Mouse (Mus musculus) MEL (cell line): ENCODE results near the gene Cep131. TPM values are rescaled to one million over a fixed set of nuclear protein-coding genes. Genes with fewer than 3 reads are reported as not detected.
A peak's percentile ranks its signal among the peaks of the same experiment; 100 is the strongest.

Source experiments
- DNase-seq: peaks from one replicate; pipeline ENCODE4 v3.0.0; 2011; ENCODE audit warnings: low read depth, low spot score
- H3K27ac ChIP-seq: 2 replicates; pipeline ENCODE4 v1.5.1; 2012; ENCODE audit warnings: low read depth, mild to moderate bottlenecking, control low read depth, low read length, moderate library complexity; ENCODE audit not compliant: control insufficient read depth
- H3K27me3 ChIP-seq, 2 experiments: fragments of 150-350 bp in 1 of 2; sonication (generic) in 1 of 2; 2 replicates each; pipeline ENCODE4 v1.6.1; 2012; ENCODE audit warnings: low read length in 2 of 2, mild to moderate bottlenecking in 2 of 2, improper control_type of control experiment in 1 of 2, moderate library complexity in 1 of 2; ENCODE audit not compliant: insufficient read depth in 2 of 2, control insufficient read depth in 1 of 2
- H3K36me3 ChIP-seq, 2 experiments: 2 replicates each; pipeline ENCODE4 v1.6.1; 2012 to 2014; ENCODE audit warnings: low read length in 2 of 2, improper control_type of control experiment in 1 of 2, inconsistent platforms in 1 of 2, mild to moderate bottlenecking in 1 of 2; ENCODE audit not compliant: insufficient read depth in 2 of 2, control insufficient read depth in 1 of 2
- H3K4me1 ChIP-seq, 2 experiments: fragments of 150-350 bp in 1 of 2; sonication (generic) in 1 of 2; 2 replicates each; pipeline ENCODE4 v1.6.1; 2012; ENCODE audit warnings: low read length in 2 of 2, improper control_type of control experiment in 1 of 2, mild to moderate bottlenecking in 1 of 2; ENCODE audit not compliant: insufficient read depth in 2 of 2, control insufficient read depth in 1 of 2
- H3K4me3 ChIP-seq, 2 experiments: fragments of 150-350 bp in 1 of 2; sonication (generic) in 1 of 2; 2 replicates each; pipeline ENCODE4 v1.5.1; 2012; ENCODE audit warnings: low read depth in 2 of 2, low read length in 2 of 2, mild to moderate bottlenecking in 2 of 2, moderate library complexity in 2 of 2, control low read depth in 1 of 2, improper control_type of control experiment in 1 of 2; ENCODE audit not compliant: control insufficient read depth in 1 of 2, insufficient read depth in 1 of 2
- H3K79me2 ChIP-seq: 2 replicates; pipeline ENCODE4 v1.6.1; 2012; ENCODE audit warnings: mild to moderate bottlenecking, low read length, moderate library complexity; ENCODE audit not compliant: control insufficient read depth, poor library complexity, insufficient read depth
- H3K9ac ChIP-seq: 2 replicates; pipeline ENCODE4 v1.6.1; 2012; ENCODE audit warnings: low read depth, mild to moderate bottlenecking, control low read depth, low read length, moderate library complexity; ENCODE audit not compliant: control insufficient read depth, poor library complexity, severe bottlenecking
- H3K9me3 ChIP-seq: fragments of 150-350 bp; sonication (generic); replicated peaks from 2 replicates; pipeline ENCODE4 v1.6.1; 2012; ENCODE audit warnings: mild to moderate bottlenecking, low read length, improper control_type of control experiment, moderate library complexity; ENCODE audit not compliant: insufficient read depth
- CTCF ChIP-seq, 3 experiments: IDR thresholded peaks in 2 of 3; conservative IDR thresholded peaks in 1 of 3; 2 replicates each; pipeline ENCODE4 v1.5.1; 2011 to 2012; ENCODE audit warnings: low read length in 3 of 3, low read depth in 2 of 3, mild to moderate bottlenecking in 2 of 3, improper control_type of control experiment in 1 of 3, inconsistent platforms in 1 of 3, mixed read lengths in 1 of 3, moderate library complexity in 1 of 3; ENCODE audit not compliant: control insufficient read depth in 1 of 3, insufficient read depth in 1 of 3, poor library complexity in 1 of 3, severe bottlenecking in 1 of 3
- E2F4 ChIP-seq: IDR thresholded peaks from 2 replicates; pipeline ENCODE4 v1.6.1; 2011; ENCODE audit warnings: low read depth, low read length, improper control_type of control experiment, borderline replicate concordance
- HCFC1 ChIP-seq: IDR thresholded peaks from 2 replicates; pipeline ENCODE4 v1.6.1; 2012; ENCODE audit warnings: low read depth, mild to moderate bottlenecking, inconsistent platforms, low read length, improper control_type of control experiment, moderate library complexity
- KAT2A ChIP-seq: conservative IDR thresholded peaks from 2 replicates; pipeline ENCODE4 v1.6.1; 2012; ENCODE audit warnings: low read depth, low read length, improper control_type of control experiment, inconsistent platforms
- MAFK ChIP-seq: IDR thresholded peaks from 2 replicates; pipeline ENCODE4 v1.6.1; 2011; ENCODE audit warnings: low read depth, mild to moderate bottlenecking, low read length, improper control_type of control experiment, borderline replicate concordance
- MAX ChIP-seq: IDR thresholded peaks from 2 replicates; pipeline ENCODE4 v1.6.1; 2011; ENCODE audit warnings: low read length, improper control_type of control experiment
- MAZ ChIP-seq: IDR thresholded peaks from 2 replicates; pipeline ENCODE4 v1.6.1; 2012; ENCODE audit warnings: low read depth, mild to moderate bottlenecking, inconsistent platforms, low read length, improper control_type of control experiment
- MYB ChIP-seq: IDR thresholded peaks from 2 replicates; pipeline ENCODE4 v1.6.1; 2011; ENCODE audit warnings: mild to moderate bottlenecking, low read depth, low read length, improper control_type of control experiment
- POLR2AphosphoS2 ChIP-seq: IDR thresholded peaks from 2 replicates; pipeline ENCODE4 v1.6.1; 2011; ENCODE audit warnings: low read length, improper control_type of control experiment
- RCOR1 ChIP-seq: IDR thresholded peaks from 2 replicates; pipeline ENCODE4 v1.6.1; 2012; ENCODE audit warnings: low read depth, mild to moderate bottlenecking, inconsistent platforms, low read length, improper control_type of control experiment
- TBP ChIP-seq: IDR thresholded peaks from 2 replicates; pipeline ENCODE4 v1.8.0; 2011; ENCODE audit warnings: low read depth, low read length, improper control_type of control experiment
- UBTF ChIP-seq: IDR thresholded peaks from 2 replicates; pipeline ENCODE4 v1.6.1; 2012; ENCODE audit warnings: low read depth, mild to moderate bottlenecking, inconsistent platforms, low read length, improper control_type of control experiment, moderate library complexity, borderline replicate concordance; ENCODE audit not compliant: insufficient read depth
- ZC3H11A ChIP-seq: IDR thresholded peaks from 2 replicates; pipeline ENCODE4 v1.6.1; 2012; ENCODE audit warnings: low read depth, mild to moderate bottlenecking, inconsistent platforms, low read length, improper control_type of control experiment
- ZMIZ1 ChIP-seq: IDR thresholded peaks from 2 replicates; pipeline ENCODE4 v1.6.1; 2012; ENCODE audit warnings: low read depth, mild to moderate bottlenecking, inconsistent platforms, low read length, improper control_type of control experiment, moderate library complexity
- ZNF384 ChIP-seq: IDR thresholded peaks from 2 replicates; pipeline ENCODE4 v1.6.1; 2012; ENCODE audit warnings: low read depth, mild to moderate bottlenecking, inconsistent platforms, low read length, improper control_type of control experiment
- polyA plus RNA-seq, 2 experiments: library from polyadenylated mRNA; stranded (reverse) in 1 of 2; unstranded in 1 of 2; fragments of >175 nt in 1 of 2; fragments of >200 nt in 1 of 2; gene quantifications; 2 replicates each; pipeline versions ENCODE4 v1.2.1 to v1.2.4; 2012; ENCODE audit warnings: low replicate concordance in 2 of 2, low read depth in 1 of 2; ENCODE audit not compliant: insufficient read length in 2 of 2, insufficient read depth in 1 of 2, missing spikeins in 1 of 2
- total RNA-seq: library from RNA; depleted of rRNA; stranded (reverse); fragments of 300-350 nt; gene quantifications from 2 replicates; pipeline ENCODE4 v1.2.3, GENCODE M21; 2012

Cep131 gene
- total and polyA plus RNA-seq, 3 experiments: 21.6 to 26.6 TPM; not detected in 1

- no peak overlapping the region for H3K9ac ChIP-seq
- H3K9me3 ChIP-seq: no peaks in the 10 kb centered on the region
- no peak overlapping the region for H3K4me3 ChIP-seq
- H3K27me3 ChIP-seq: no peaks in the 10 kb centered on the region
- TF ChIP-seq MAZ: no peak
- no peak for TF ChIP-seq ZNF384
- TF ChIP-seq MAX: no peak
- no peak for TF ChIP-seq MAFK
- TF ChIP-seq MYB: no peak
- no peak for TF ChIP-seq HCFC1
- TF ChIP-seq UBTF: no peak
- no peak for TF ChIP-seq KAT2A
- no peak for TF ChIP-seq ZC3H11A
- no peak for TF ChIP-seq RCOR1
- TF ChIP-seq E2F4: no peak
- TF ChIP-seq POLR2AphosphoS2: no peak
- no peak for TF ChIP-seq TBP
- DNase-seq: no peak
- peaks cover 0 to 22% of the 10 kb centered on the region in 2 experiments; a peak in 2 of 4 replicates for H3K36me3 ChIP-seq
- no peaks in the 10 kb centered on the region for H3K4me1 ChIP-seq
- no peaks in the 10 kb centered on the region for H3K79me2 ChIP-seq
- H3K27ac ChIP-seq: no peak overlapping the region
These were observed 42.7 kb upstream of the Cep131 start for GRCm38 (mm10) chr11:120129281-120129680.

- Histone ChIP-seq H3K27me3 (no peaks in the 10 kb centered on the region), H3K4me3 (no peak overlapping the region), H3K9me3 (no peaks in the 10 kb centered on the region), H3K4me1 (no peaks in the 10 kb centered on the region), H3K9ac (no peak overlapping the region), H3K79me2 (no peaks in the 10 kb centered on the region), H3K27ac (no peak overlapping the region), H3K36me3 (peaks cover 0 to 16% of the 10 kb centered on the region in 2 experiments; a peak in 2 of 4 replicates)
- peak; percentile 33 for DNase-seq
- TF ChIP-seq CTCF (IDR thresholded peaks at IDR 0.05 in 2 of 3, conservative IDR thresholded peaks at IDR 0.05 in 1 of 3; ENCODE audit: control insufficient read depth in 1 of 3, insufficient read depth in 1 of 3, low read depth in 2 of 3, low read length in 3 of 3, poor library complexity in 1 of 3, severe bottlenecking in 1 of 3) (peak in 1 of 3 experiments; percentile 10; a peak in 2 of 6 replicates), MYB (no peak)
These were observed 40.2 kb upstream of the Cep131 start for GRCm38 (mm10) chr11:120126845-120127244.

GRCm38 (mm10) chr11:120122126-120122525, 35.5 kb upstream of the Cep131 start:
- Histone ChIP-seq H3K9me3 (no peaks in the 10 kb centered on the region), H3K9ac (no peak overlapping the region), H3K27ac (no peak overlapping the region), H3K79me2 (no peaks in the 10 kb centered on the region), H3K27me3 (no peaks in the 10 kb centered on the region), H3K4me1 (no peaks in the 10 kb centered on the region), H3K4me3 (no peak overlapping the region), H3K36me3 (peaks cover 0 to 12% of the 10 kb centered on the region in 2 experiments; a peak in 2 of 4 replicates)
- no peak for TF ChIP-seq ZMIZ1
- no peak for TF ChIP-seq MAX
- no peak for TF ChIP-seq MAZ
- TF ChIP-seq ZNF384: no peak
- DNase-seq: no peak
